Mouse (Mus musculus) central nervous system, embryonic 14 days (tissue): ENCODE measurements around the gene Vamp3. TPM values are rescaled to one million over a fixed set of nuclear protein-coding genes. Genes with fewer than 3 reads are reported as not detected.

Experiments used
- polyA plus RNA-seq: library from polyadenylated mRNA; depleted of rRNA; stranded (reverse); fragments of >200 nt; gene quantifications from 2 replicates; pipeline ENCODE4 v1.2.3, GENCODE M21; 2012; rRNA removed

The Vamp3 gene
- 66.5 and 69.3 TPM in 2 replicates for polyA plus RNA-seq

GRCm38 (mm10) chr4:151057347-151058321 lies at the start of gene Vamp3:
TSS of gene Vamp3 (minus strand) at chr4:151057963.

DNA sequence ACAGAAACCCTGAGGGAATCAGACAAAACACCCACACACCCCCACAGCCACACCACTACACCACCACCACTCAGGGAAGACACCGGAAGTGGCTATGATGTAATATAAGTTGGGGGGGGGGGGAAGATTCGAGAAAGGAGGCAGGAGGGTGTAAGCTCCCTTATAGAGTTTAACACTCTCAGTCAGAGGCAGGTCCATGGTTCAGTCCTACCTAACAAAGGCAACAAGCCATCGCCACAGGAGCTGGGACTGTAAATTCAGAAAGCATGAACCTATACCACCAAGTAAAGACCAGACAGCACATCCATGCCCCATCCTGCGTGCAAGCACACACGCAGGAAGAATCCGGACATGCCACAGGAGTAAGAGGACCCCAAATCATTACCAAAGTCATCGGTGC lies 31.5 kb upstream of the Vamp3 start, which contains the start of gene Gm13090:
Gene Gm13090 (plus strand): TSS at position 301 of the 400 bp plus-strand sequence.

DNA sequence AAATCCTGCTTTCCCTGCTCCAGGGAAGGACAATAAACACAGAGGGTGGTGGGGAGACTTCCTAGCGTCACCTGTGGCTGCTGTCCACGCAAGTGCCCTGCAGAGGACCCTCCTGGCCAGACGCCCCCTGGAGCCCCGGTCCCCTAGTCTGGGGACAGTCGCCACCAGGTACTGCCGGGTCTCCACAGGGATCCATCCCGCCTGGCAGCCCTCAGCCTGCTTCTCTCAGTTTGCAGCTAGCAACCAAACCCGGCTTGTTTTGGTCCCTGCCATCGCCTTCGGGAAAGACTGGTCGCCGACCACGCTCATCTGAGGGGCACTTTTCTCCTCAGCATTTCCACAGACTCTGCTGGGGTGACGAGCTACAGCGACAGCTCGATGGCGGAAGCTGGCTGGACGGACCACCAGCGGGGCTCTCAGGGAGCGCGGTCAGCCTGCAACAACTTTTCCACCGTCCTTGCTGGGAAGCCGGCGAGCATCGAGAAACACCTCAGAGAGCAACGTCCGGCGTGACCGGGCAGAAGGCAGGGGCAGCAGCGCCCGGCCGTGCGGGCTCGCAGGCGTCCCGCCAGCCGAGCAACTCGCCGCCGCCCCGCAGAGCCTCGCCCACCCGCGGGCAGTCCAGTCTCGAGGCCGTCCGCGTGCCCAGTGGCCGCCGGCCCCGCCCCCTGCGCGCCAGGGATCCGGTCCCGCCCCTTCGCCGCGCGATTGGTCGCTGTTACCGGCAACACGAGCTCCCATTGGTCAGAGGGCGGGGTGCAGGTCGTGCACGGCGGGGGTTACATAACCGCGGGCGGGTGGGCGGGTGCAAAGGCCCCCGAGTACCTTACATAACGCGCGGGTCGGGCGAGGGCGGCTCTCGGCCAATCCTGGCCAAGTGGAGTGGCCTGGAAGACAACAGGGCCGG lies 13.5 kb downstream of the Vamp3 start, which contains the start of gene Per3:
Gene Per3 (minus strand): TSS at position 629 of the 907 bp plus-strand sequence.

Other genes starting within 250 kb of the Vamp3 start
- gene Errfi1, start 204.0 kb downstream of the Vamp3 start, polyA plus RNA-seq: 17.9 and 19.8 TPM in 2 replicates
- 330 and 349 TPM in 2 replicates for gene Park7, start 143.5 kb downstream of the Vamp3 start, polyA plus RNA-seq
- 0.15 and 0.25 TPM in 2 replicates for gene Tnfrsf9, start 143.4 kb downstream of the Vamp3 start, polyA plus RNA-seq
- gene Uts2, start 60.9 kb downstream of the Vamp3 start, polyA plus RNA-seq: not detected in 2 replicates
- 4.5 and 5.1 TPM in 2 replicates for gene Per3, start 13.3 kb downstream of the Vamp3 start, polyA plus RNA-seq
- gene Gm13090, start 31.6 kb upstream of the Vamp3 start, polyA plus RNA-seq: not detected in 2 replicates